In the genomic region with DNA sequence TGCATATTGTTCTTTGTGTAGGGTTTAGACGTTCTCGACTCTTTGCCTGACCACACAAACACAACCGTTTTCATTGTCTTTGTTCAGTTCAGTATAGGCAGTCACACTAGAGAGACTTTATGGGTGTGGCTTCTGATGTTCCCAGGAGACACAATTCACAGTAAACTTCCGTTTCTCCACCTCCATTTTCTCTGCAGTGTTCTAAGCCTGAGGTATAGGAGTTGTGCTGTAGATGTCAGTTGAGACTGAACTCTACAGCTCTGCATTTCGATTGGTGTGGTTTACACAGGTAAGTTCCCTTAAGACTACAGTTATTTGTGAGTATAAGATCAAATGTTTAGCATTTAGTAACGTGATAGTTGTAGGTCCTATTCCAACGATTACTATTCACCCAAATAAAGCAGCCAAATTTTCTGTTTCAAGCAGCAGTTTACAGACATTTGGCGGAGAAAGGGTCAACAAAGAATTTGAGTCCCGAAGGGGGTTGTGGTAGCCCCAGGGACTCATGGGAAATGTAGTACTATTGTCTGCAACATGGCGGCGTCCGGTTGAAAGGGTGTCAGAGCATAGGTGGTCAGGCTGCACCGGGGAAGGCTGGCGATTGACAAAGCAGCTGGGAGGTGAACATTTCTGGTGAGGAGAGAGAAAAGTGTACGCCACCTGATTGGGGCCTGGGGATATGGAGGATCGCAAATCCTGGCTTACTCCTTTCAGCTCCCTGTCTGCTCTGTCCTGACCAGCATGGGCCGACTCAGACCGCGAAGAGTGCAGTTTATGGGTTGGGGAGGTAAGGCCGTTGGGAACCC, we compare ENCODE assay signal across 8 mouse cellular contexts. TPM values are rescaled to one million over a fixed set of nuclear protein-coding genes. Genes with fewer than 3 reads are reported as not detected.
DNase-seq lines count a peak whose midpoint lies in the region; ATAC-seq and TF ChIP-seq lines count a peak whose summit lies in the region.

A gene (plus strand): TSS at position 179 of the 806 bp plus-strand sequence.

- no peak for TF ChIP-seq EP300 in ES-Bruce4 (IDR thresholded peaks at IDR 0.05; ENCODE audit: insufficient read depth, low read depth, low read length)

- H3K27me3 ChIP-seq in ES-Bruce4 (ENCODE audit: control insufficient read depth, insufficient read depth, low read length, poor library complexity, severe bottlenecking) = no peaks in the 10 kb centered on the region
- no peaks in the 10 kb centered on the region for H3K27me3 ChIP-seq in forebrain, embryonic 14.5 days (replicated peaks; ENCODE audit: control insufficient read depth, insufficient read depth, low read length)
- 0 out of 2 replicates have a peak, but pooled peaks cover 4% of the 10 kb centered on the region for H3K27me3 ChIP-seq in neural tube, embryonic 15.5 days (replicated peaks)

- TF ChIP-seq POLR2A in ES-Bruce4 (IDR thresholded peaks at IDR 0.05; ENCODE audit: insufficient read depth, low read length) = no peak

- TF ChIP-seq CTCF in ES-Bruce4 (IDR thresholded peaks at IDR 0.05; ENCODE audit: low read depth, low read length) = no peak

- no peaks in the 10 kb centered on the region for H3K36me3 ChIP-seq in ES-Bruce4 (ENCODE audit: control insufficient read depth, insufficient read depth, low read length, poor library complexity, severe bottlenecking)
- peaks cover 4% of the 10 kb centered on the region; the same call in 1 of the 2 replicates for H3K36me3 ChIP-seq in forebrain, embryonic 14.5 days (ENCODE audit: control insufficient read depth, insufficient read depth, low read length)
- H3K36me3 ChIP-seq in neural tube, embryonic 15.5 days = peaks cover 9% of the 10 kb centered on the region

- intact Hi-C loops in heart, postnatal 14 days (cut with DNase I) = no loop called here

- H3K4me1 ChIP-seq in ES-Bruce4 (ENCODE audit: control insufficient read depth, insufficient read depth, low read length) = no peaks in the 10 kb centered on the region
- H3K4me1 ChIP-seq in forebrain, embryonic 14.5 days (ENCODE audit: control insufficient read depth, insufficient read depth, low read length) = peaks cover 4% of the 10 kb centered on the region; the same call in 1 of the 2 replicates
- peaks cover 13% of the 10 kb centered on the region for H3K4me1 ChIP-seq in neural tube, embryonic 15.5 days

- ATAC-seq in forebrain, embryonic 14.5 days = peak; percentile 98
- ATAC-seq in neural tube, embryonic 15.5 days (ENCODE audit: low FRiP score) = peak; percentile 97

- peak within 1 kb of the TSS; percentile 53 for H3K4me2 ChIP-seq in forebrain, embryonic 14.5 days (ENCODE audit: low read length)
- H3K4me2 ChIP-seq in neural tube, embryonic 15.5 days = peak within 1 kb of the TSS; percentile 62

- peak; percentile 67 for DNase-seq in cerebellum, adult 11 months
- peak; percentile 96 for DNase-seq in forebrain, embryonic 14.5 days (ENCODE audit: low spot score)
- DNase-seq in heart, postnatal 14 days = peak; percentile 66 to 74
- peak; percentile 83 for DNase-seq in layer of hippocampus, adult 11-12 months (ENCODE audit: low spot score)
- peak; percentile 76 to 77 for DNase-seq in lung, adult 18-20 months
- DNase-seq in testis, postnatal 14 days (ENCODE audit: low spot score) = peak; percentile 74

- peak within 1 kb of the TSS; percentile 61 for H3K9ac ChIP-seq in ES-Bruce4 (ENCODE audit: low read depth, poor library complexity, severe bottlenecking)
- H3K9ac ChIP-seq in forebrain, embryonic 14.5 days (ENCODE audit: low read length) = peak within 1 kb of the TSS; percentile 79
- H3K9ac ChIP-seq in neural tube, embryonic 15.5 days (replicated peaks) = peak within 1 kb of the TSS; percentile 65

- peak within 1 kb of the TSS; percentile 95 for H3K4me3 ChIP-seq in ES-Bruce4 (ENCODE audit: low read depth, low read length)
- peak within 1 kb of the TSS; percentile 53 for H3K4me3 ChIP-seq in forebrain, embryonic 14.5 days (ENCODE audit: low read depth, low read length)
- H3K4me3 ChIP-seq in neural tube, embryonic 15.5 days (replicated peaks) = peak within 1 kb of the TSS; percentile 57

- WGBS in forebrain, embryonic 14.5 days = 3% methylated on average over 20 of the region's 20 CpGs
- WGBS in neural tube, embryonic 15.5 days = 1% methylated on average over 20 of the region's 20 CpGs

- H3K27ac ChIP-seq in ES-Bruce4 (ENCODE audit: insufficient read depth, low read length) = peak within 1 kb of the TSS; percentile 88
- H3K27ac ChIP-seq in forebrain, embryonic 14.5 days (ENCODE audit: low read depth, low read length) = peak within 1 kb of the TSS; percentile 73
- peak within 1 kb of the TSS; percentile 73 for H3K27ac ChIP-seq in neural tube, embryonic 15.5 days (replicated peaks)

- H3K9me3 ChIP-seq in ES-Bruce4 (replicated peaks; ENCODE audit: control insufficient read depth, insufficient read depth, low read length, poor library complexity, severe bottlenecking) = no peaks in the 10 kb centered on the region
- no peaks in the 10 kb centered on the region for H3K9me3 ChIP-seq in forebrain, embryonic 14.5 days (replicated peaks; ENCODE audit: control insufficient read depth, low read length)
- no peaks in the 10 kb centered on the region for H3K9me3 ChIP-seq in neural tube, embryonic 15.5 days (replicated peaks)

RNA-seq across cellular contexts. Expression of the gene that starts here (rescaled TPM):
- polyA plus RNA-seq in ES-Bruce4 (2011; ENCODE audit: insufficient read depth, insufficient read length, low read depth, missing spikeins) = 19.8 and 24.2 TPM in 2 replicates
- polyA plus RNA-seq in forebrain, embryonic 14.5 days (2014; fragmentation: Nextera tagmentation; extraction: Ambion mirVana) = 35.4 and 49.6 TPM in 2 replicates
- 10 to 100 TPM; 15.7 to 17.1 TPM for total RNA-seq in heart, postnatal 14 days (2021)
- 53.7 and 61.5 TPM in 2 replicates for polyA plus RNA-seq in neural tube, embryonic 15.5 days (2015; fragmentation: Nextera tagmentation; extraction: Ambion mirVana)

Comparison
In these comparisons a context has a peak if more than half of its experiments do, and no peak if none do; other contexts are left out.
1. Peak in every context shown above with its lines: DNase-seq, ATAC-seq, H3K4me3 ChIP-seq and H3K27ac ChIP-seq.